Mouse (Mus musculus) heart, postnatal 36 days (tissue): ENCODE results near the gene Nlrp2. TPM values are rescaled to one million over a fixed set of nuclear protein-coding genes. Genes with fewer than 3 reads are reported as not detected.

Source experiments
- DNase-seq, 2 experiments: peaks; one replicate each; pipeline ENCODE4 v3.0.0; 2021 to 2022
- intact Hi-C: fragments of 180-260 bp; cut with DNase I; formaldehyde crosslinking; loops from one replicate; pipeline ENCODE4 v1.15.1; 2025
- total RNA-seq, 2 experiments: library from RNA; stranded (reverse); gene quantifications; 2 replicates each; pipeline ENCODE4 v1.2.3; 2021

The Nlrp2 gene
- total RNA-seq, result not detected

- intact Hi-C loops, result no loop called here
- DNase-seq, result no peak
These were observed at the start of gene Nlrp2 for GRCm38 (mm10) chr7:5350935-5351334. TSS of gene Nlrp2 (minus strand) at chr7:5351035.

GRCm38 (mm10) chr7:5366724-5367123 is 15.9 kb upstream of the Nlrp2 start:
- intact Hi-C loops, result loop anchor here (2.0 kb wide), 1 partner anchor 32 kb away; no protein-coding TSS in a partner anchor
- no peak for DNase-seq

DNA sequence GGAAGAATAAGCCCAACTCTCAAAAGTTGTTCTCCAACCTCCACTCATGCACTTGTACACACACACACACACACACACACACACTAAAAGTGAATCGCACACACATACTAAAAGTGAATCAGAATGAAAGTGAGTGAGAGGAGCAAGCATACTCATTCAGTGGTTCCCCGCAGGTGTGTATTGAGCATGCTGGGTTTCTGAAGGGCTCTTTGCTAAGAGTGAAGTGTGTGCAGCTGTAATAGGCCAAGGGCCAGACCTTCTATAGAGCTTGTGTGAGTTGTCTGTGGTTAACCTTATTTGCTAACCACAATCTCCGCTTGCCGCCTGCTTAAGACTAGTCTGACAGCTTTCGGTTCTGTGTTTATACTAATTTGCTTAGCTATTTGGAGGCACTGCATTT is 12.8 kb upstream of the Nlrp2 start:
- intact Hi-C loops, result no loop called here
- no peak for DNase-seq

DNA sequence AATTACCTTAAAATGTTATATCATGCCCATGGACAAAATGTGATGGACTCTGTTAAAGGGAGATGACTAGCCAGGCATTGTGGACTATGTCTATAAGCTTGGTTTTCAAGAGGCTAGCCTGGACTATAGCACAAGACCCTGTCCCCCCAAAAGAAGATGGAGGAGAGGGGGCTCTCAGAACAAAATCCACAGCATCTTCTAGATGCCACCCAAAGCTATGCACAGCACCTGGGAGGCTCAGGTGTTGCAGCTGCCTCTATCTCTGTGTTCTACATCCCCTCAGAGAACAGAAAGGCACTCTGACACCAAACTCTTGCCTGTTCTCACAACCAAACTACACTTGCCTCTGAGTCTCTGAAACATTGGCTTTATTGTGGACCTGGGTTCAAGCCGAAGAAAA is 598 bp downstream of the Nlrp2 start, which contains the start of gene Gm5065:
TSS of gene Gm5065 (plus strand) at position 301 of the 400 bp plus-strand sequence.
- intact Hi-C loops, result no loop called here
- DNase-seq, result no peak

- DNase-seq, result no peak
- intact Hi-C loops, result no loop called here
These were observed 23.3 kb downstream of the Nlrp2 start for GRCm38 (mm10) chr7:5327511-5327910.

DNA sequence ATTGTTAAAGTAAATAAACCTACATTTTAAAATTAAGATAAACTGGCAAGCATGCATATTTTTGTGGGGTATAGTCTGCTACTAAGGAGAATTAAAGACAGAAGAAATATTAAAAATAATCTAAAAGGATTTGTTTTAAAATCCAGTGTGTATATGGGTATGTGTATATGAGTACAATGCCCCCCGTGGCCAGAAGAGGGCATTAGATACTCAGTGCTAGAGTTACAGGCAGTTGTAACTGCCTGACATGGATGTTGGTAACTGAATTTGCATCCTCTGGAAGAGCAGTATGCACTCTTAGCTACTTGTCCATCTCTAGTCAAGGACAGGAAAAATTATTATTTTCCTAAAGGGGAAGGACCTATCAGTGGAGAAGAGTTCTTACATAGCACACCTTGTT is 62.6 kb downstream of the Nlrp2 start:
- DNase-seq, result no peak
- intact Hi-C loops, result no loop called here

GRCm38 (mm10) chr7:5263051-5263450 is 87.8 kb downstream of the Nlrp2 start:
- no peak for DNase-seq
- intact Hi-C loops, result no loop called here

Other genes starting within 250 kb of the Nlrp2 start
- gene Rfpl4, start 234.1 kb downstream of the Nlrp2 start, total RNA-seq, result not detected
- gene Rasl2-9, start 225.1 kb downstream of the Nlrp2 start, total RNA-seq, result 1 to 10 TPM; 6.2 to 6.9 TPM
- not detected for gene Vmn1r55, start 201.4 kb downstream of the Nlrp2 start, total RNA-seq
- not detected for gene Vmn1r56, start 154.3 kb downstream of the Nlrp2 start, total RNA-seq
- gene Vmn1r57, start 132.5 kb downstream of the Nlrp2 start, total RNA-seq, result not detected
- not detected for gene Gm5065, start 498 bp downstream of the Nlrp2 start, total RNA-seq
- not detected for gene Vmn1r58, start 62.4 kb upstream of the Nlrp2 start, total RNA-seq
- not detected for gene Vmn1r59, start 105.7 kb upstream of the Nlrp2 start, total RNA-seq
- gene Vmn2r28, start 142.9 kb upstream of the Nlrp2 start, total RNA-seq, result not detected
- not detected for gene Vmn1r60, start 196.3 kb upstream of the Nlrp2 start, total RNA-seq